Mouse (Mus musculus) layer of hippocampus, adult 6 months (tissue): Measurements from ENCODE around the gene Olfr524. TPM values are rescaled to one million over a fixed set of nuclear protein-coding genes. Genes with fewer than 3 reads are reported as not detected.

ENCODE experiments used
- long read RNA-seq, 2 experiments: library from polyadenylated mRNA; unstranded; transcript quantifications; one replicate each; pipeline ENCODE4 v2.0.0; 2019 to 2020
- polyA plus RNA-seq: library from polyadenylated mRNA; unstranded; fragments of <200 nt; fragmentation: Nextera tagmentation; gene quantifications from 2 replicates; pipeline ENCODE4 v1.2.3, GENCODE M21; 2021

The Olfr524 gene
- polyA plus RNA-seq = not detected in 2 replicates
- long read RNA-seq, experiment 1 = 0 reads
- long read RNA-seq, experiment 2 = 0 reads

GRCm38 (mm10) chr7:140205864-140206263, at the start of gene Olfr524:
Gene Olfr524 (minus strand): TSS chr7:140205964.

GRCm38 (mm10) chr7:140247216-140247615, 41.5 kb upstream of the Olfr524 start, which contains the start of gene 5830411N06Rik:
Gene 5830411N06Rik (plus strand): TSS chr7:140247284.

DNA sequence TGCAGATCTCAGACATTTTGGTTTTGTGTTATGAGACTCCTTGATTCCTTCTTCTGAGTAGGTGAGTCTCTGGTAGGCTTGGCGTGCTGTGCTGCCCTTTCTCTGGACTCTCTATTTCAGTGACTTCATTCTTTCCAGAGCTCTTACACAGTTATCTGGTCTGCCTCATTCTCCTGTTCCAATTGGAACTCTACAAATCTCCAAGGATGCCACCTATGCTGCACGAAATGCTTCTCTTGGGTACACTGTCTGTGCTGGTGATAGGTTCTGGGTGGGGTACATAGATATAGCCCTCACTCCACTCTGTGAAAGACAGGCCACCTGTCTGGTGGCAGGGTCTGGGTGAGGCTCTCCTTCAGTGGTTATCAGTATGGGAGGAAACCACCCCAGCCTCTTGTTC, 12.2 kb upstream of the Olfr524 start, which contains the start of gene Cd163l1:
Gene Cd163l1, plus strand, starts transcription at position 301 of the 400 bp plus-strand sequence.

GRCm38 (mm10) chr7:140172936-140173335, 32.8 kb downstream of the Olfr524 start, which contains the start of gene Olfr523:
Gene Olfr523 (plus strand): TSS chr7:140173217.

DNA sequence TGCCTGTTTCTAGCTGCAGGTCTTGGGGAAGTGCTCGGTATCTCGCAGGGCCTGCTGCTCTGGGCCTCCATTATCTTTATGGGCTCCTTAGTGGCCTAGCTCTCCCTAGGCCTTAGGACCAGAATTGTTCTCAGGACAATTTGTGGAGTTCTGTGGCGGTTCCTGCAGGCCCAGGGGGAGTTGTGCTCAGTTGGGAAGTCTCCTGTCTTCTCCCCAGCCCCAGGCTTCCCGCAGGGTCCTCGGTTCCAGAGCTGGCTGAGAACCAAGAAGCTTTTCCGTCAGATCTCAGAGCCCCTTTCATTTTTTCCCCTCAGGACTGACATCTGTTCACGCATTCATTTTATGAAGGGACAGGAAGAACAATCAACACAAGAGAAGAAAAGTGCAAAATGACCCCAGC, 41.1 kb downstream of the Olfr524 start, which contains the start of gene Olfr522:
Gene Olfr522, minus strand, starts transcription at position 101 of the 400 bp plus-strand sequence.

GRCm38 (mm10) chr7:140154218-140154927, 51.4 kb downstream of the Olfr524 start, which contains the start of gene Sprn:
Gene Sprn (minus strand): TSS chr7:140154877.

Other genes with a start within 250 kb of the Olfr524 start
- gene 6430531B16Rik, start 227.2 kb downstream of the Olfr524 start, polyA plus RNA-seq = 1.6 TPM in 2 replicates
- 0.29 and 0.54 TPM in 2 replicates for gene Adam8, start 213.4 kb downstream of the Olfr524 start, polyA plus RNA-seq
- gene Zfp511, start 169.6 kb downstream of the Olfr524 start, polyA plus RNA-seq = 40.0 and 45.8 TPM in 2 replicates
- 31.6 and 34.4 TPM in 2 replicates for gene Tubgcp2, start 169.3 kb downstream of the Olfr524 start, polyA plus RNA-seq
- gene Msx3, start 156.9 kb downstream of the Olfr524 start, polyA plus RNA-seq = not detected in 2 replicates
- 701 and 786 TPM in 2 replicates for gene Caly, start 123.4 kb downstream of the Olfr524 start, polyA plus RNA-seq
- not detected in 2 replicates for gene Prap1, start 112.6 kb downstream of the Olfr524 start, polyA plus RNA-seq
- gene Fuom, start 103.5 kb downstream of the Olfr524 start, polyA plus RNA-seq = 107 and 108 TPM in 2 replicates
- gene Paox, start 90.2 kb downstream of the Olfr524 start, polyA plus RNA-seq = 3.4 and 4.2 TPM in 2 replicates
- gene Echs1, start 89.5 kb downstream of the Olfr524 start, polyA plus RNA-seq = 139 and 145 TPM in 2 replicates
- gene Mtg1, start 68.4 kb downstream of the Olfr524 start, polyA plus RNA-seq = 46.4 and 48.4 TPM in 2 replicates
- gene Sprn, start 51.1 kb downstream of the Olfr524 start, polyA plus RNA-seq = 66.3 and 73.0 TPM in 2 replicates
- not detected in 2 replicates for gene Olfr522, start 41.2 kb downstream of the Olfr524 start, polyA plus RNA-seq
- not detected in 2 replicates for gene Olfr523, start 32.7 kb downstream of the Olfr524 start, polyA plus RNA-seq
- 0.06 and 0.10 TPM in 2 replicates for gene Cd163l1, start 12.3 kb upstream of the Olfr524 start, polyA plus RNA-seq
- gene 5830411N06Rik, start 41.3 kb upstream of the Olfr524 start, polyA plus RNA-seq = 0.09 TPM in 1 of 2 replicates, not detected in the other
- not detected in 2 replicates for gene Olfr525, start 114.9 kb upstream of the Olfr524 start, polyA plus RNA-seq
- not detected in 2 replicates for gene Olfr527, start 128.1 kb upstream of the Olfr524 start, polyA plus RNA-seq
- not detected in 2 replicates for gene Olfr60, start 155.7 kb upstream of the Olfr524 start, polyA plus RNA-seq
- gene Olfr530, start 170.4 kb upstream of the Olfr524 start, polyA plus RNA-seq = not detected in 2 replicates
- gene Olfr531, start 197.0 kb upstream of the Olfr524 start, polyA plus RNA-seq = not detected in 2 replicates
- gene Olfr532, start 215.7 kb upstream of the Olfr524 start, polyA plus RNA-seq = not detected in 2 replicates